Mouse (Mus musculus) MEL (cell line): ENCODE data around the gene Olfr108. TPM values are rescaled to one million over a fixed set of nuclear protein-coding genes. Genes with fewer than 3 reads are reported as not detected.

Experiments
- DNase-seq: peaks from one replicate; pipeline ENCODE4 v3.0.0; 2011; ENCODE audit warnings: low read depth, low spot score
- H3K27ac ChIP-seq: 2 replicates; pipeline ENCODE4 v1.5.1; 2012; ENCODE audit warnings: low read depth, mild to moderate bottlenecking, control low read depth, low read length, moderate library complexity; ENCODE audit not compliant: control insufficient read depth
- H3K27me3 ChIP-seq, 2 experiments: fragments of 150-350 bp in 1 of 2; sonication (generic) in 1 of 2; 2 replicates each; pipeline ENCODE4 v1.6.1; 2012; ENCODE audit warnings: low read length in 2 of 2, mild to moderate bottlenecking in 2 of 2, improper control_type of control experiment in 1 of 2, moderate library complexity in 1 of 2; ENCODE audit not compliant: insufficient read depth in 2 of 2, control insufficient read depth in 1 of 2
- H3K36me3 ChIP-seq, 2 experiments: 2 replicates each; pipeline ENCODE4 v1.6.1; 2012 to 2014; ENCODE audit warnings: low read length in 2 of 2, improper control_type of control experiment in 1 of 2, inconsistent platforms in 1 of 2, mild to moderate bottlenecking in 1 of 2; ENCODE audit not compliant: insufficient read depth in 2 of 2, control insufficient read depth in 1 of 2
- H3K4me1 ChIP-seq, 2 experiments: fragments of 150-350 bp in 1 of 2; sonication (generic) in 1 of 2; 2 replicates each; pipeline ENCODE4 v1.6.1; 2012; ENCODE audit warnings: low read length in 2 of 2, improper control_type of control experiment in 1 of 2, mild to moderate bottlenecking in 1 of 2; ENCODE audit not compliant: insufficient read depth in 2 of 2, control insufficient read depth in 1 of 2
- H3K4me3 ChIP-seq, 2 experiments: fragments of 150-350 bp in 1 of 2; sonication (generic) in 1 of 2; 2 replicates each; pipeline ENCODE4 v1.5.1; 2012; ENCODE audit warnings: low read depth in 2 of 2, low read length in 2 of 2, mild to moderate bottlenecking in 2 of 2, moderate library complexity in 2 of 2, control low read depth in 1 of 2, improper control_type of control experiment in 1 of 2; ENCODE audit not compliant: control insufficient read depth in 1 of 2, insufficient read depth in 1 of 2
- H3K79me2 ChIP-seq: 2 replicates; pipeline ENCODE4 v1.6.1; 2012; ENCODE audit warnings: mild to moderate bottlenecking, low read length, moderate library complexity; ENCODE audit not compliant: control insufficient read depth, poor library complexity, insufficient read depth
- H3K9ac ChIP-seq: 2 replicates; pipeline ENCODE4 v1.6.1; 2012; ENCODE audit warnings: low read depth, mild to moderate bottlenecking, control low read depth, low read length, moderate library complexity; ENCODE audit not compliant: control insufficient read depth, poor library complexity, severe bottlenecking
- H3K9me3 ChIP-seq: fragments of 150-350 bp; sonication (generic); replicated peaks from 2 replicates; pipeline ENCODE4 v1.6.1; 2012; ENCODE audit warnings: mild to moderate bottlenecking, low read length, improper control_type of control experiment, moderate library complexity; ENCODE audit not compliant: insufficient read depth
- BHLHE40 ChIP-seq: IDR thresholded peaks from 2 replicates; pipeline ENCODE4 v1.6.1; 2012; ENCODE audit warnings: low read depth, mild to moderate bottlenecking, inconsistent platforms, low read length, improper control_type of control experiment, borderline replicate concordance
- CHD2 ChIP-seq: IDR thresholded peaks from 2 replicates; pipeline ENCODE4 v1.6.1; 2011; ENCODE audit warnings: low read length, improper control_type of control experiment
- CTCF ChIP-seq, 3 experiments: IDR thresholded peaks in 2 of 3; conservative IDR thresholded peaks in 1 of 3; 2 replicates each; pipeline ENCODE4 v1.5.1; 2011 to 2012; ENCODE audit warnings: low read length in 3 of 3, low read depth in 2 of 3, mild to moderate bottlenecking in 2 of 3, improper control_type of control experiment in 1 of 3, inconsistent platforms in 1 of 3, mixed read lengths in 1 of 3, moderate library complexity in 1 of 3; ENCODE audit not compliant: control insufficient read depth in 1 of 3, insufficient read depth in 1 of 3, poor library complexity in 1 of 3, severe bottlenecking in 1 of 3
- E2F4 ChIP-seq: IDR thresholded peaks from 2 replicates; pipeline ENCODE4 v1.6.1; 2011; ENCODE audit warnings: low read depth, low read length, improper control_type of control experiment, borderline replicate concordance
- EP300 ChIP-seq, 2 experiments: IDR thresholded peaks; 2 replicates each; pipeline ENCODE4 v1.6.1; 2011; ENCODE audit warnings: improper control_type of control experiment in 2 of 2, low read length in 2 of 2, low read depth in 1 of 2, mild to moderate bottlenecking in 1 of 2
- ETS1 ChIP-seq: IDR thresholded peaks from 2 replicates; pipeline ENCODE4 v1.6.1; 2012; ENCODE audit warnings: low read depth, mild to moderate bottlenecking, inconsistent platforms, low read length, improper control_type of control experiment, moderate library complexity
- GATA1 ChIP-seq: IDR thresholded peaks from 2 replicates; pipeline ENCODE4 v1.6.1; 2011; ENCODE audit warnings: low read depth, low read length, improper control_type of control experiment
- HCFC1 ChIP-seq: IDR thresholded peaks from 2 replicates; pipeline ENCODE4 v1.6.1; 2012; ENCODE audit warnings: low read depth, mild to moderate bottlenecking, inconsistent platforms, low read length, improper control_type of control experiment, moderate library complexity
- JUND ChIP-seq: IDR thresholded peaks from 2 replicates; pipeline ENCODE4 v1.6.1; 2011; ENCODE audit warnings: low read depth, mild to moderate bottlenecking, improper control_type of control experiment, low read length
- MAX ChIP-seq: IDR thresholded peaks from 2 replicates; pipeline ENCODE4 v1.6.1; 2011; ENCODE audit warnings: low read length, improper control_type of control experiment
- MAZ ChIP-seq: IDR thresholded peaks from 2 replicates; pipeline ENCODE4 v1.6.1; 2012; ENCODE audit warnings: low read depth, mild to moderate bottlenecking, inconsistent platforms, low read length, improper control_type of control experiment
- MYB ChIP-seq: IDR thresholded peaks from 2 replicates; pipeline ENCODE4 v1.6.1; 2011; ENCODE audit warnings: mild to moderate bottlenecking, low read depth, low read length, improper control_type of control experiment
- MYC ChIP-seq: IDR thresholded peaks from 2 replicates; pipeline ENCODE4 v1.6.1; 2011; ENCODE audit warnings: low read depth, mild to moderate bottlenecking, low read length, improper control_type of control experiment, moderate library complexity
- NRF1 ChIP-seq: IDR thresholded peaks from 2 replicates; pipeline ENCODE4 v1.6.1; 2014; ENCODE audit warnings: low read depth, mild to moderate bottlenecking, inconsistent platforms, low read length, improper control_type of control experiment, moderate library complexity; ENCODE audit not compliant: poor library complexity, insufficient read depth, severe bottlenecking
- POLR2AphosphoS2 ChIP-seq: IDR thresholded peaks from 2 replicates; pipeline ENCODE4 v1.6.1; 2011; ENCODE audit warnings: low read length, improper control_type of control experiment
- RAD21 ChIP-seq: IDR thresholded peaks from 2 replicates; pipeline ENCODE4 v1.6.1; 2011; ENCODE audit warnings: mild to moderate bottlenecking, low read depth, low read length, improper control_type of control experiment
- RCOR1 ChIP-seq: IDR thresholded peaks from 2 replicates; pipeline ENCODE4 v1.6.1; 2012; ENCODE audit warnings: low read depth, mild to moderate bottlenecking, inconsistent platforms, low read length, improper control_type of control experiment
- SMC3 ChIP-seq: IDR thresholded peaks from 2 replicates; pipeline ENCODE4 v1.6.1; 2011; ENCODE audit warnings: low read depth, low read length, improper control_type of control experiment
- TAL1 ChIP-seq: IDR thresholded peaks from 2 replicates; pipeline ENCODE4 v1.6.1; 2012; ENCODE audit warnings: mild to moderate bottlenecking, inconsistent platforms, low read length, moderate library complexity, mixed read lengths
- TCF12 ChIP-seq: IDR thresholded peaks from 2 replicates; pipeline ENCODE4 v1.6.1; 2014; ENCODE audit warnings: low read depth, mild to moderate bottlenecking, inconsistent platforms, low read length, improper control_type of control experiment, moderate library complexity
- USF1 ChIP-seq: IDR thresholded peaks from 2 replicates; pipeline ENCODE4 v1.6.1; 2014; ENCODE audit warnings: low read depth, mild to moderate bottlenecking, inconsistent platforms, low read length, improper control_type of control experiment, moderate library complexity
- USF2 ChIP-seq, 2 experiments: IDR thresholded peaks; 2 replicates each; pipeline ENCODE4 v1.6.1; 2011 to 2012; ENCODE audit warnings: improper control_type of control experiment in 2 of 2, low read length in 2 of 2, borderline replicate concordance in 1 of 2, inconsistent platforms in 1 of 2, low read depth in 1 of 2, mild to moderate bottlenecking in 1 of 2; ENCODE audit not compliant: insufficient read depth in 1 of 2
- ZKSCAN1 ChIP-seq: IDR thresholded peaks from 2 replicates; pipeline ENCODE4 v1.6.1; 2012; ENCODE audit warnings: low read depth, mild to moderate bottlenecking, inconsistent platforms, low read length, improper control_type of control experiment, moderate library complexity
- polyA plus RNA-seq, 2 experiments: library from polyadenylated mRNA; stranded (reverse) in 1 of 2; unstranded in 1 of 2; fragments of >175 nt in 1 of 2; fragments of >200 nt in 1 of 2; gene quantifications; 2 replicates each; pipeline versions ENCODE4 v1.2.1 to v1.2.4; 2012; ENCODE audit warnings: low replicate concordance in 2 of 2, low read depth in 1 of 2; ENCODE audit not compliant: insufficient read length in 2 of 2, insufficient read depth in 1 of 2, missing spikeins in 1 of 2
- total RNA-seq: library from RNA; depleted of rRNA; stranded (reverse); fragments of 300-350 nt; gene quantifications from 2 replicates; pipeline ENCODE4 v1.2.3, GENCODE M21; 2012; rRNA removed

Gene Olfr108
- total RNA-seq: not detected in 2 replicates
- polyA plus RNA-seq: not detected

- no peak for DNase-seq
- H3K9ac ChIP-seq: no peak within 1 kb of the TSS
- H3K27ac ChIP-seq: no peak within 1 kb of the TSS
- no peaks in the 10 kb centered on the region for H3K9me3 ChIP-seq
- no peak for TF ChIP-seq MAX
- TF ChIP-seq EP300 (IDR thresholded peaks at IDR 0.05; ENCODE audit: low read depth in 1 of 2, low read length in 2 of 2): no peak
- TF ChIP-seq MYB: no peak
- no peak for TF ChIP-seq E2F4
- no peak for TF ChIP-seq SMC3
- no peak for TF ChIP-seq POLR2AphosphoS2
- TF ChIP-seq USF2 (IDR thresholded peaks at IDR 0.05; ENCODE audit: borderline replicate concordance in 1 of 2, insufficient read depth in 1 of 2, low read depth in 1 of 2, low read length in 2 of 2): no peak
- TF ChIP-seq HCFC1: no peak
- no peak for TF ChIP-seq RCOR1
- TF ChIP-seq USF1: no peak
- TF ChIP-seq RAD21: no peak
- TF ChIP-seq TCF12: no peak
- no peak for TF ChIP-seq BHLHE40
- TF ChIP-seq NRF1: no peak
- TF ChIP-seq GATA1: no peak
- no peak for TF ChIP-seq JUND
- no peaks in the 10 kb centered on the region for H3K36me3 ChIP-seq
- H3K4me3 ChIP-seq: no peak within 1 kb of the TSS
- H3K4me1 ChIP-seq: no peaks in the 10 kb centered on the region
- H3K79me2 ChIP-seq: no peaks in the 10 kb centered on the region
- H3K27me3 ChIP-seq: no peaks in the 10 kb centered on the region
Observed at GRCm38 (mm10) chr17:37445180-37445579, at the start of gene Olfr108. Gene Olfr108, plus strand, starts transcription at chr17:37445480.

GRCm38 (mm10) chr17:37398926-37399325, 46.4 kb upstream of the Olfr108 start, which contains the start of gene Olfr107:
Gene Olfr107, plus strand, starts transcription at chr17:37399226.
- no peak for DNase-seq
- Histone ChIP-seq H3K27ac (no peak within 1 kb of the TSS), H3K4me1 (no peaks in the 10 kb centered on the region), H3K9ac (no peak within 1 kb of the TSS), H3K79me2 (no peaks in the 10 kb centered on the region), H3K9me3 (no peaks in the 10 kb centered on the region), H3K36me3 (no peaks in the 10 kb centered on the region), H3K27me3 (no peaks in the 10 kb centered on the region), H3K4me3 (no peak within 1 kb of the TSS)
- TF ChIP-seq BHLHE40 (no peak), MAZ (no peak), MYB (no peak), MYC (no peak), CTCF (IDR thresholded peaks at IDR 0.05 in 2 of 3, conservative IDR thresholded peaks at IDR 0.05 in 1 of 3; ENCODE audit: control insufficient read depth in 1 of 3, insufficient read depth in 1 of 3, low read depth in 2 of 3, low read length in 3 of 3, poor library complexity in 1 of 3, severe bottlenecking in 1 of 3) (no peak), TCF12 (no peak), EP300 (IDR thresholded peaks at IDR 0.05; ENCODE audit: low read depth in 1 of 2, low read length in 2 of 2) (no peak), CHD2 (no peak), TAL1 (no peak), ETS1 (no peak), RCOR1 (no peak), RAD21 (no peak), E2F4 (no peak), ZKSCAN1 (no peak), JUND (no peak)
